Mouse (Mus musculus) gastrocnemius, postnatal 25 days (tissue): ENCODE data around the gene Hapln2. TPM values are rescaled to one million over a fixed set of nuclear protein-coding genes. Genes with fewer than 3 reads are reported as not detected.

Experiments
- DNase-seq: peaks from one replicate; pipeline ENCODE4 v3.0.0; 2022
- total RNA-seq, 2 experiments: library from RNA; stranded (reverse); gene quantifications; 1 replicate in 1 of 2; 2 replicates in 1 of 2; pipeline ENCODE4 v1.2.3; 2021

Hapln2 gene
- total RNA-seq, 2 experiments from 2014 or later = not detected

DNA sequence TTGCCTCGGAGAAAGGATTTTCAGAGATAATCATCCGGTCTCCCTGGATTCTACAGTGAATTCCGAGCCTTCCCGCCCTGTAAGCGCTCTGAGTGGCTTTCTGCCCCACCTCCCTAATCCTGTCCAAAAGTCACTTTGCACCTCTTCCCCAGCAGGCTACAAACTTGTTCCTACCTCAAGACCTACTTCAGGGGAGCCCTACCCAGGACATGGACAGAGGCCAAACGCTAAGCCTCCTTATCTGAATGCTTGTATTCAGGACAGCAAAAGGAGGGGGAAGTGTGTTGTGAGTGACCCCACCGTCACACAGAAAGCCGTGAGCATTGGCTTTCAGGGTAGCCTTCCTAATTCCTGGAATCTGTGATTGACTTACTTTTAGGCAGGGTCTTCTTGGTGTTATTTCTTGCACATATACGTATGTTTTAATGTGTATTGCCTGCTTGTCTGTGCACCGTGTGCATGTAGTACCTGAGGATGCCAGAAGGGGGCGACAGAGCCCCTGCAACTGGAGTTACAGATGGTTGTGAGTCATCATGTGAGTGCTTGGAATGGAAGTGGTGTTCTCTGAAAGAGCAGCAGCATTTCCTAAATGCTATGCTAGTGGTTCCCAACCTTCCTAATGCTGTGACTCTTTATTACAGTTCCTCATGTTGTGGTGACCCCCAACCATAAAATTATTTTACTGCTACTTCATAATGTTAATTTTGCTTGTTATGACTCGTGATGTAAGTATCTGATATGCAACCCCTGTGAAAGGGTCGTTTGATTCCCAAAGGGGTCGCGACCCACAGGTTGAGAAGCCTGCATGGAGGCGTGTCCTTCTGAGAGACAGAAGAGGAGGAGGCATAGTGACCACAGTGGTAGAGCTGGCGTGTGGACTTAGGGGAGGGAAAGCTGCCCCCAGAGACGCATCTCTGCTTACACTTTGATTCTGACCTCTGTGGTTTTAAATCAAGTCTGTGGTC lies 21.3 kb downstream of the Hapln2 start:
- no peak for DNase-seq

DNA sequence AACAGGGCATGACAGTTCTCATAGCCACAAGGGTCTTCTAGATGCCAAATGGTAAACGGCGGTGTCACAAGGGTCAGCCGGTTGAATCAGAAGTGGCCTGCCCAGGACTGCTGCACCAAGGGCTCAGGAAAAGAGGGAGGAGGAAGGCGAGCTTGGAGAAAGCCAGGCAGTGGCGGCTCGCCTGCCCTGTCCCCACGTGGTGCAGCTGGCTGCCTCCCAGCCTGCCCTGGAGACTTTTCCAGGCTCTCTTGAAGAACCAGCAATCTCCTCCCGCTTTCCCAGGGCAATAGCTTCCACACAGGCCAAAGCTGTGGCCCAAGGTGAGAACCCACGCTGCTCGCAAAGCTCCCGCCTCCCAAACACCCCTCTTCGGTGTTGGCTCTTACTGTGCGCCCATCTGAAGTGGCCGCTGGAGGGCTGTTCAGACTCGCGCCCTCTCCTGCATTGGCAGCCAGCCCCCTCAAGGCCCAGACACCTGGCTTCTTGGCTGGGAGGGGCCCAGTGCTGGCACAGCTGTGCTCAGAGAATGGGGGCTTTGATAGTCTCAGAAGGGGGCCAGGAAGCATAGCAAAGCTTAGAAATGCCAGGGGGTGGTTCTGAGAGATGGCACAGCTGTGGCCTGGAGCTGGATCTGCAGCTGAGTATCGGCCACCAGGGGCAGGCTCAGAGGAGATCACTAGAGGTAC lies 24.9 kb downstream of the Hapln2 start:
- no peak for DNase-seq

DNA sequence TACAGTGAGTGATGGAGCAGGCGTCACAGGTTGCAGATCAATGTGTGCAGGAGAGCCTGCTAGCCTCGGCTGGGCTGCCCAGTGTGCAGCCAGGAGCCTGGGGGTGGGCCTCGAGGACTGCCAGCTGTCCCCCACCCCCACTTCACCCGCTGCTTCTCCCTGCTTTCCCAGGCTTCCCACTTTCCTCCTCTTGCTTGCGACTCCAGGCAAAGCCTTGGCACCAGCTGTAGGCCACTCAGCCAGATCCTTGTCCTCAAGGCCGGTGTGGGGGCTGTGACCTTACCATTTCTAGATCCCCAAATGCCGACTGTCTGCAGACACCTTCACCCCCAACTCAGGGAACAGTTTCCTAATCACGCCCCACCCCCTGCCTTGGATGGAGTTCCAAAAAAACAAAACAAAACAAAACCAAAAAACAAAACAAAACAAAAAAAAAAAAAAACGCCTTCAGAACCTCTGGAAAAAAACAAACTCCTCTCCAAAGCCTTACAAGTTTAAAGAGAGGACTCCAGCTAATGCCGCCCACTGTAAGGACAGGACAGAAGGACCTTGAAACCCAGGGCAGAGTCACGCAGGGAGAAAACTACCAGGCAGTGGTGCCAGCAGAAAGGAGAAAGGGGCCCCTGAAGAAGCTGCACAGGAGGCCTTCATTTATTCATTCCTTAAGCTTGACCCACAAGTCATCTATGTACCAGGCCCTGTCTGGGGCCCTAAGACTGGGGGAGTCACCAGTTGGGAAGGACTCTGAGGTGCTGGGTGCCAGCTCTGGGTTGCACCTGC lies 26.4 kb downstream of the Hapln2 start:
- no peak for DNase-seq

DNA sequence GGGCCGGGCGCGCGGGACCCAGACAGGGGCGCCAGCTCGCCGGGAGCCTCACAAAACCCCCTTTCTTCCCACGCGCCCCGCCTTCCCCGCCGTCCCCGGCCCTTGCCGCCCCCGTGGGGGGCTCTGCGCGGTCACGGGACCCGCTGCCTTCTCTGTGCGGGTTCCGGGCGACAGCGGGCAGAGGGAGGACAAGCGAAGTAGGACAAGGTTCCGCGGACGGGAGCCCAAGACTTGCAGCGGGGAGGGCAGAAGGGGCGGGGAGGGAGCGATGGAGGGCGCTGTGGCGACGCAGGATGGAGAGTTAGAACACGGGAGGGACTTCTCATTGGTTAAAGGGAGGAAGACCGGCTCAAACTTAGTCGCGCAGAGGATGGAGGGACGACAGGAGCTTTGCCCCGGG lies 27.2 kb downstream of the Hapln2 start, which contains the start of gene Bcan:
Bcan (minus strand) TSS at position 50 of the 400 bp plus-strand sequence.
- no peak for DNase-seq

DNA sequence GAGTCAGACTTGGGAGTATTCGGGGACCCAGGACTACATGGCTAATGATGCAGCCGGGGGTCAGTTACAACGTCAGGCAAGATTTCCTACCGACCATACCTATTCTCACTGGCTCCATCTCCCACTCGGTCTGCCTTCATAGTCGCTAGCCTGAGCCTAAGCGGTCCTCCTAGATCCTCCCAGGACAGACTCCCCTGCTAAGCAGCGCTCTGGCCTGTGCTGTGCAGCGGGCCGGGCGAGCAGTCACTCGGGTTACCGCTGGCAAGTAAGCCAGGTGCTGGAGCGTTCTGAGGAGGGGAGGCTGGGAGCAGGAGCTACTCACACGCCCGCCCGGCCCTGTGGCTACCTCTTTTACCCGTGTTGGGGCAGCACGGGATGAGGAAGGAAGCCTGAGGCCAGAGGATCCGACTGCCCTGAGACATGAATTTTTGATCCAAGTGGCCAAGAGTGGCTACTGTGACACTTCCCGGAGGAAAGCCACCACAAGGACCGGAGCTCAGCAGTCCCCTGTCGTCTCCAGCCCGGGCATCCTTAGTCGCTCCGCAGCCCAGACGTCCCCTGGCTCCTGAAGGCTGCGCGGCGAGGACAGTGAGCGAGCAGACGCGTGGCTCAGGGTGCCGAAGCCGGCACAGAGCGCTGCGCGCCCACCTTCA lies 28.0 kb downstream of the Hapln2 start:
- DNase-seq = no peak

DNA sequence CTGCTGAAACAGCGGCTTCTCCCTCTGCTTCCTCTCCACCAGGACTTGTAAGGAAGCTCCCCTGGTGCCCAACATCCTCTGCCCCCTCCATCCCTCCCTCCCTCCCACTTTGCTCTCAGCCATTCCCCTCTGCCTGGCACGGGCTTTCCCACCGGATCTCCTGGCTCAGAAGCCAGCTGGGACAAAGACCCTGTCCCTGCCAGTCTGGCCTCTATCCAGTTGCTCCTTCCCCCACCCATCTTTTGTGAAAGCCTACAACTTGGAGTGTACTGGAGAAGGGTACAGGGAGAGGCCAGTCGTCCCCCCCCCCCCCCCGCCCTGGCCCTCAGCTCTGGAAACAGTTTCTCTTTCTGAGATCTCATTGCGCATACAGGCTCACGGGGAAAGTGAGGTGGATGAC lies 28.6 kb downstream of the Hapln2 start:
- no peak for DNase-seq

DNA sequence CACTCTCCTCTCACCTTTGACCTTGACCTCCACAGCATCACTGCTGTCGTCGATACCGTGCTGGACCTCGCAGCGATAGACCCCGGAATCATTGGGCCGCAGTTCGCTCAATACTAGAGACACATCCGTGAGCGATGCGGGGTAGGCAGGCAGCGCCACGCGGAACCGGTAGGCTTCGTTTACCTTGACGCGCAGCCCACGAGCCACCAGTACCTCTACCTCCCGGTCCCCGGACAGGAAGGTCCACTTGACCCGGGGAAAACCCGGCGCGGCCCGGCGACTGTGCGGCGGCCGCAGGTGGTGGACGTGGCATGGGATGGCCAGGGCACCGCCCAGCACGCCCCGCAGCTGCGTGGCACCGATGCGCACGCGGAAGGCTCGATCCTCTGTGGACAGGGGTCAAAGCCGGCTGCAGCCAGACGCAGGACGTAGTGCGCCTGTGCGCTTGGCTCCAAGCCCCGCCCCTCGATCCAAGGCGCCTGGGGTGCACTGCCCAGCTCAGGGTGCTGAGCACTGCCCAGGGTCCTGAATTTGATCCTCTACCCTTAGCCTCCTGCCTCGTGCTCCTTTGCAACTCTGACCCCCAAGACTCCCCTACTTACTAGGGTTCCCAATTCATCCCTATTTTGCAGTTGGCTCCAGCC lies 30.3 kb downstream of the Hapln2 start:
- no peak for DNase-seq

DNA sequence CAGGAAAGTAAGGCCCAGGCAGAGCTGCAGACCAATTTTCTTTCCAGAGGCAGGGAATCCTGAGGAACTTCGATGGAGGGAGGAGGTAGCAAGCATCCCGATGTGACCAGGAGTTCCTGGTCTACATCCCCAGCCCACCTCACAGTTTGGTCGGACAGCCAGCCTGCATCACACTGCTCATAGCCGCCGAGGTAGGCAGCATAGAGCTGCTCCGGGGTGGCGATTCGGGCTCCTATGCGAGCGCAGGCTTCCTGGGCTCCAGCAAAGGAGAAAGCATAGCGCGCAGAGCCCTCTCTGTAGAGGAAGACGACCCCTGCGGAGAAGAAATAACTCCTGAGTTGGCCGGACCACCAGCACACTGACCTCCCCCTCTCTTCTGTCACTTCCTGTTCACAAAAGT lies 31.0 kb downstream of the Hapln2 start:
- no peak for DNase-seq

DNA sequence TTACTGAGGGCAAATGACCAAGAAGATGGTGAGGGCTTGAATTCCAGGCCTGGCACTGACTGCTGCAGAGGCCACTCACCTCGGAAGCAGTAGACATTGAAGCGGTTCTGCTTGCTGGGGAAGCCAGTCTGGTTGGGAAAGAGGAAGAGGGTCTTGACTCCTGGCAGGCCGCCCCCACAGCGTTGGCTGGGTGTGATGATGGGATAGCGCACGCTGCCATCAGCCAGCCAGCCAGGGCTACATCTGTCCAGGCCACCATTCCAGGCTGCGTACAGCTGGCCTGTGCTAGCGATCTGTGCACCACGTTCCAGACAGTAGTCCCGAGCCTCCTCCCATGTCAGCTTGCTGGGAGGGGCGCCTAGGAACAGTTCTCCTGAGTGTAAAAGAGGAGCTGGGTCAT lies 32.1 kb downstream of the Hapln2 start:
- no peak for DNase-seq

DNA sequence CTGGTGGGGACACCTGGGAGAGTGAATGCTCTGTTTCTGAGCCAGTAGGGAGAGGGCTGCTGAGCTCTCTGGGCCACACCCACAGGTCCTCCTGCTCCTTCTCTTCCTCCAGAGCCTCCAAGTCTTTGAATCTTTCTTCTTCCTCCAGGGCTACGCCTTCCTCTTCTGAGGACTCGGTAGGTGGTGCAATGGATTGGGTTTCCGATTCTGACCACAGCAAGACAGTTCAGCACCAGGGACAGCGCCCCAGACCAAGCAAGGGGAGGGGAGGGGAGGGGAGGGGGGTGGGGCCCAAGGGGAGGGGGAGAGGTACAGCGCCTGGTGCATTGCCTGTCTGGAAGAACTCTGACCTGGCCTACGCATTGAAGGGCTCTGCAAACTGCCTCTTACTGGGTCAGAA lies 33.9 kb downstream of the Hapln2 start:
- no peak for DNase-seq

DNA sequence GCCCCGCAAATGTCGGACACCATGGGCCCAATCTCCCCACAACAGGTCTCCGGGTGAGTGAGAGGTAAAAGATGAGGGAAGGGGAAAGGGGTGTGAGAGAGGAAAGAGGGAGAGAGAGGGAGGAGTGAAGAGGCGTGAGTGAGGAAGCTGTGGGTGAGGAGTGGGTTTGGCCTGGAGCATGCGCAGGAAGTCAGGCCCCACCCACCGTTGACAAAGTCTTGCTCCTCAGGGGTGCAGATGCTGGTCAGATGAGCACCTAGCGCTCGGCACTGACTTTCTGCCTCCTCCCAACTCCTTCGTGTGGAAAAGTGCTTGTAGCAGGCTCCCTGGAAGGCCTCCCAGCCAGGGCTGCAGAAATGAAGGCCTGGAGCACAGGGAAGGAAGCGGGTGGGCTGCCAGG lies 37.4 kb downstream of the Hapln2 start:
- no peak for DNase-seq

DNA sequence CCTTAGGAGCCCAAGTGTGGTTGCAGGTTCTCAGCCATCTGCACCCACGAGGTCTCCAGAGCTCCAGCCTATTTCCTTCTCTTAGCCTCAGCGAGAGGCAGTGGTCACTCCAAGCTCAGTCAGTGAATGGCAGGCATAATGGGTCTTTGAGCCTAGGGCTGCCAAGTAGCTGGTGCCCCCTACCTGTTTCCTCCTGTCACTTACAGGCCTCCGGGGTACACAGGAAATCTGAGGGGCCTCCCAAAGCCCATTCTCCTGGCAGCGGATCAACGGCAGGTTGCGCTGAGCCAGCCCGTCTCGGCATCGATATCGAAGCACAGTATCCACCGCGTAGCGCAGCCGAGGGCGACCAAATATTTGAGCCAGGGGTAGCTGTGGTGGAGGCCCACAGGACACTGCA lies 39.3 kb downstream of the Hapln2 start:
- DNase-seq = no peak

DNA sequence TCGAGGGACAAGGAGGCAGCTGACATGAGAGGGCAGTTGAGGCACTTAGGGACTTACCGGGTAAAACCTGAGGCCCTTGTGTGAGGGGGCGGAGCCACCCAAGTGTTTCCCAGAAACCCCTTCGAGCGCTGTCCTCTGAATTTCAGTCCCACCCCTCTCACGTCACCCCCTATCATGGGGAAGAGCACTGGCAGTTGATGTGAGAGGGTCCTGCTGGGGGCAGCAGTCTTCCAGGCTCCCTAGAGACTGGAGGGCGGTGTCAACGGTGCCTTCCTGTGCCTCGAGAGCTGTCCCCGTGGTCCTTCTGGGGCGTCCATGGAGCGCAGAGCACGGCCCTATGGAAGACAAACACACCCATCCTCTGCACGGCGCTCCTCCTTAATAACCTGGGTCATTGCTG lies 39.8 kb downstream of the Hapln2 start:
- no peak for DNase-seq

DNA sequence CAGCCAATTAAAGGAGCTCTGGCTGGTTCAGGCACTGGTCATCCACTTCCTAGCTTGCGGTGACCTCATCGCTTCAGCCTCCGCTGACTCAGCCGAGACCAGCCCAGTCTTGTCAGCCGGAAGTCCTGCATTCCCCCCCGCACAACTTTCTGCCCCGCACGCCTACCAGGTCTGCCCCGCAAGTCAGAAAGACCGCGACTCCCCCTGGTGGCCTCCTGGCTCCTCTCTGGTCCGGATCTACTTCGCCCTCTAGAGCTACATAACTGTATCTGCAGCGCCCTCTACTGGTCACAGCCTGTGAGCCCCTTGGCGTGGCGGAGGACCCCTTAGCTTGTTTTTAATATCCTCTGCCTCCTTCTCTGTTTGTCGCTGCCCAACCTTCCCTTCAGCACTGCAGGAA lies 40.5 kb downstream of the Hapln2 start:
- DNase-seq = peak; percentile 87

DNA sequence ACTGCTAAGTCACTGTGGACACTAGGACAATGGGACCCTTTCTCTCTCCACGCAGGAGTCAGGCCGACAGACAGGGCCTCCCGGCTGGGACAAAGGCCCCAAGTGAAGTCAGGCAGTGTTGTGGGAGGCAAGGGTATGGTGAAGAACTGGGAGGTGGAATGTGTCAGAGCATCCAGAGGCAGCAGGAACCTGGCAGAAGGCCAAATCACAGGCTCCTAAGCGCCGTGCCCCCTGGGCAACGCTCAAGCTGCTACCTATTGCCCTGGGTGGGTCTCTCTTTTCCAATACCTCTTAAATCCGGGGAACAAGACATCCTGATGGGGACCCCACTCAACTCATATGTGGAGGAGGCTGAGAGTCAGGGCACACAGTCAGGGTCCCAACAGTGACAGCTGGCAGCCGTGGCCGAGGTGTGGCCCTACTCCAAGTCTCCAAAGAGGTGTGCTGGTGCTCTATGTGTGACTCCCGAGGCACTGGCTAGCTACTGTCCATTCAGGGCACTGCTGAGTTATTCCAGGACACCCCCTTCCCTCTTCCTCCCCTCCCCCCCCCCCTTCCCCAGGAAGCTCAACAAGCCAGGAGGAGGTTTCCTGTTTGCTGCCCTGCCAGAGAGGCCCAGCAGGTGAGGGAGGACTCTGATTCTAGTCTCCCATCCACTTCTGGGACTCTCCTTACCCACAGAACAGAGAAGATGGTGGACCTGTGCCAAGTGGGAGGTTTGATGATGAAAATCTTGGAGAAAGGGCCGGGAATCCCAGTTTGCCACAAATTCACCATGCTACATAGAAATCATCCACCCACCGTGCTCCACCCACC lies 41.7 kb downstream of the Hapln2 start:
- no peak for DNase-seq

DNA sequence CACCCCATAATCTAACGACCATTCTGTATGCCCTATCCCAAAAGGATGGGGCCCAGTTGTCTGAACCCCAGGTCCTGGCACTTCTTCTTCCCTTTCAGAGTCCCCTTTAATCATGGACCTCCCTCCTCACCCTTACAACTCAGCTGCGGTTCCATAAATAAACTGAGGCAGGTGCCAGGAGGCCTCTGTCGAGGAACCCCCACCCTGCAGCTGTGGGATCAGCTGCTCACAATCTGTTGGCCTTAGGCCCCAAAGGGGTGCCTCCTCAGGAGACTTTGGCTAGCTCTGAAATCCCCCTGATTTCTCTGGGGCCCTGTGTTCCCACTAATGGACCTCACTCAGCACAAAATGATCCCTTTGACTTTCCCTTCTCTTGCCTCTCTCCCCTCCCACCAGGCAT lies 43.3 kb downstream of the Hapln2 start:
- no peak for DNase-seq

DNA sequence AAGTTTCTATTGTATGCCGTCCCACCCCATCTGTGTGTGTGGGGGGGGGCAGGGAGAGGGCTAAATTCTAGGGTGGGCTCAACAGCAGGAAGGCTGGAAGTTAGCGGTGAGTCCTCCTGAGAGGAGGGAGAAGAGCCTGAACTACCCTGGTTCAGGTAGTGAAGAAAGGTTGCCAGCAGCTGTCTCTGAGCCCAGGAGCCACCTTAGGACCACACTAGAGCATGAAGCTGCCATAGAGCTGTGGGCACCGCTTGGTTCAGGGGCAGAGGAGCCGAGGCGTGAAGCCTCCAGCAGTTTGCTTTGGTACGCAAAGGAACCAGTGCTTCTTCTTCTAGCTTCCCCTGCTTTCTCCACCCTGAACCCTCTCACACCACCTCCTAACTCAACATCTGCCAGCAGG lies 43.8 kb downstream of the Hapln2 start:
- no peak for DNase-seq

DNA sequence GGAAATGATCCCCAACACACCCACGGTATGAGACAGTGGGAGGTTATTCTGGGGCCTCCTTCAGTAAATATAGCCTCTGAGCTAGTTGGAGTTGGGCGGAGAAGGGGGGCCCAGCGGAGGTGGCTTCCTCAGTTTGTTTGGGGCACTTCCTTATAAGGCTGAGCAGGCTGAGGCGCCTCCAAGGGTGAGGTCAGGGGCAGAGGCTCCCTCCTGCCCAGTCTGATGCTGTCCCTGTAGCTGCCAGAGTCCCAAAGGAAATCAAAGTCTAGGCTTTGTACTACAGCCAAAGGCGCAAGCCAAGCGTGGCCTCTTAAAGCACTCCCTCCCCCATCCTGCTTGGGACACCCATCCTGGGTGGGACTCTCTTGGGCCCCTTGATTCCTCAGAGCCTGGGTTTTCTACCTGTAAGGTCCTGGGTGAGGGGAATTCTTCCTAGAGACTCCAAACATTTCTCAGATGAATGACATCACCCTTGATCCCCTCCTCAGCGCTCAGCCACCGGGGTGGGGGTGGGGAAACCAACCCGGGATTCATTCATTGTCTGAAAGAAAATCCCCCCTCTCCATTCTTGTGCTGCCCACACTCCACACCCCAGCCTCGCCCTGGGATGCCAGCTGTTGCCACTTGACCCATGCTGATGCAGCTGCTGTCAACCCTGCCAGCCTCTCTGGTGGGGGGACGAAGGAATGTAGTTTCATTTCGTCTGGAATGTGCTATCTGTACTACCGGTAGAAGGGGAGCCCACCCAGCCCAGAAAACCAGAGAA lies 44.4 kb downstream of the Hapln2 start:
- peak; percentile 68 for DNase-seq

DNA sequence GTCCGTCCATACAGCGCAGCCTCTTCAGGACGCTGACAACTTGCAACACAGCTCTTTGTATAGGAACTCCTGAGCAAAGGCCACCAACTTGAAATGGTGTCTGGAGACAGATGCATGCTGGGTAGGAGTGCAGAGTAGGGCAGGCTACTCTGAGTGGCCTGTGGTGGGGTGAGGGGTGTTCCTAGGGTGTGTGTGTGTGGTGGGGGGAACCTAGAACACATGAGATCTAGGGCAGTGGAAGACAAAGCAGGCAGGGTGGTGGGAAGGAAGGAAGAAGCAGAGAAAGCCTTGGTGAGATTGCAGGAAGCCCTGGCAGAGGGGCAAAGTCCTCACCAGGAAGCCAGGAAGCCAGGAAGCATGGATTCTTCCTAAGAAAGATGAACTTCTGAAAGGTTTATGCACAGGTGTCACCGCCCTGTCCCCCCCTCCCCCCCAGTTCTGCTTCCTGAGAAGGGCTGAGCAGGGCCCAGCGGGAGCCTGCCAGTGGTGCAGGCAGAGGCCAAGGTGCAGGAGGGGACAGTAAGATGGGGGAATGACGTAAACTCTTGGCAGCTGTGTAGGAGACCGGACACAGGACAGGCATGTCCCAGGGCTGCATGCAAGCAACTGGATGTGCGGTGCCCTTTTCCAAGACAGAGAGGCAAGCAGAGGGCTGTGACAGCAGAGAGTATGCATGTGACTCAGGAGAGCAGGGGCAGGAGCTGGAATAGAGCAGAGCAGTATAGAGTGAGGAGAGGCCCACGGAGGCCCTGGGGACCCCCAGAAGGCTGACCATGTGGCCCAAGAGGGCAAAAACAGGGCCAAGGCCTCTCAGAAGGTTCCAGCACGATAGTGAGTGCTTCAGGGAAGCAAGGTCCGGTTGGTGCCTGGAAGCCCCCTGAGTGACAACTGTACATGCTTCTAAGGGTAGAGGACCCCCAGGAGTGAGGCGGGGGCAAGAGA lies 45.2 kb downstream of the Hapln2 start:
- peak; percentile 82 for DNase-seq
